Mouse (Mus musculus): ENCODE results near the gene Cct8. TPM values are rescaled to one million over a fixed set of nuclear protein-coding genes. Genes with fewer than 3 reads are reported as not detected.

Cct8 gene
- polyA plus RNA-seq, 1 experiment = 655 TPM

DNA sequence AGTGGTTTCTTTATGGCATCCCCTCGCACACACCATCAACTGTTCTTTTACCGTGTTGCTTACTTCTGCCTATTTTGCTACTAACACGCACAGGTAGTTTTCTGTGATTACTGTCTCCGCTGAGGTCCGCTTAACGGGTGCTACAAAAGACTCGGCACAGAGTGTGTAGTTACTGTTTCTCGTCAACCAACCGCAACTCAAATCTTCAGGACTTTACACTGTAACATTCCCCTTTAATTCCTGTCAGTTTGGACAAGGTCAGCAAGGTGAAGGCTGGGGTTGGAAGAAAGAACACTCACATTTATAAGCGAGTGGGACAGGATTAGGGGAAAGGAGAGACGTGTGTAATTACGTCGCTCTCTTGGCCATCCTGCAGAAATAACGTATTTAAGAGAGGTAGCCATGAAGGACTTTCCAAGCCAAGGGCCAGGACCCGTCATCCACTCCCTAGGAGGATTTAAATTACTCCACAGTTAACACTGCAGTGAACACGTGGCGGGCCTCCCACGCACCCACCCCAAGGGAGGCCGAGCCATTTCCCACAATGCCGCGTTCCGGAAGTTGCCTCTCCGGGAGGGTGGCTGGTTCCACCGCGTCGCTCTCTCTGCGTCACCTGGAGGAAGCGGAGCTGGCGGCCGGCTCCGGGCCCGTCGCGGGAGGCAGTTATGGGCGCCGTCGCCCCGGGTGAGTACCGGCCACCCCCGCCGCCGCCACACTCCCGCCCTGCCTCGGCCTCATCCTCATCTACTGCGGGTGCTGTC is 41.1 kb downstream of the Cct8 start, which contains the start of gene Usp16:
Usp16 (plus strand) TSS at position 285 of the 761 bp plus-strand sequence.
- Histone ChIP-seq H3K9me3 (replicated peaks; ENCODE audit: control insufficient read depth, insufficient read depth, low read length, poor library complexity, severe bottlenecking) (no peaks in the 10 kb centered on the region), H3K9ac (ENCODE audit: low read depth, poor library complexity, severe bottlenecking) (peak within 1 kb of the TSS; percentile 79), H3K27me3 (ENCODE audit: control insufficient read depth, insufficient read depth, low read length, poor library complexity, severe bottlenecking) (no peaks in the 10 kb centered on the region), H3K27ac (ENCODE audit: insufficient read depth, low read length) (no peak within 1 kb of the TSS), H3K4me1 (ENCODE audit: control insufficient read depth, insufficient read depth, low read length) (no peaks in the 10 kb centered on the region), H3K4me3 (ENCODE audit: low read depth, low read length) (peak within 1 kb of the TSS; percentile 82), H3K36me3 (ENCODE audit: control insufficient read depth, insufficient read depth, low read length, poor library complexity, severe bottlenecking) (no peaks in the 10 kb centered on the region)
- TF ChIP-seq EP300 (IDR thresholded peaks at IDR 0.05; ENCODE audit: insufficient read depth, low read depth, low read length) (no peak), CTCF (IDR thresholded peaks at IDR 0.05; ENCODE audit: low read depth, low read length) (no peak), POLR2A (IDR thresholded peaks at IDR 0.05; ENCODE audit: insufficient read depth, low read length) (no peak)

DNA sequence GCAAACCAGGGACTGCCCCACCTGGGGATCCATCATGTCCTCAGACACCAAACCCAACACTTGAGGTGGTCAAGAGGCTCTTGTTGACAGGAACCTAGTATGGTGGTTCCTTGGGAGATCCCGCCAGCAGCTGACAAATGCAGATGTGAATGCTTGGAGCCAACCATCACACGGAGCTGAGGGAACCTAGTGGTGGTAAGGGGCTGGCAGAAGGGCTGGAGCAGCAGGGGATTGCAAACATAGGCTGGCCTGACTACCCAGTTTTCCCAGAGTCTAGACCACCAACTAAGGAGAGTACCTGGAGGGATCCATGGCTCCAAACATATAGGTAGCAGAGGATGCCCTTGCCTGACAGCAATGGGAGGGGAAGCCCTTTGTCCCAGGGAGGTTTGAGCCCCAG is 42.4 kb downstream of the Cct8 start:
- Histone ChIP-seq H3K27me3 (ENCODE audit: control insufficient read depth, insufficient read depth, low read length, poor library complexity, severe bottlenecking) (no peaks in the 10 kb centered on the region), H3K9ac (ENCODE audit: low read depth, poor library complexity, severe bottlenecking) (no peak overlapping the region), H3K27ac (ENCODE audit: insufficient read depth, low read length) (no peak overlapping the region), H3K36me3 (ENCODE audit: control insufficient read depth, insufficient read depth, low read length, poor library complexity, severe bottlenecking) (no peaks in the 10 kb centered on the region), H3K9me3 (replicated peaks; ENCODE audit: control insufficient read depth, insufficient read depth, low read length, poor library complexity, severe bottlenecking) (no peaks in the 10 kb centered on the region), H3K4me1 (ENCODE audit: control insufficient read depth, insufficient read depth, low read length) (no peaks in the 10 kb centered on the region), H3K4me3 (ENCODE audit: low read depth, low read length) (no peak overlapping the region)
- TF ChIP-seq CTCF (IDR thresholded peaks at IDR 0.05; ENCODE audit: low read depth, low read length) (no peak), EP300 (IDR thresholded peaks at IDR 0.05; ENCODE audit: insufficient read depth, low read depth, low read length) (no peak), POLR2A (IDR thresholded peaks at IDR 0.05; ENCODE audit: insufficient read depth, low read length) (no peak)

DNA sequence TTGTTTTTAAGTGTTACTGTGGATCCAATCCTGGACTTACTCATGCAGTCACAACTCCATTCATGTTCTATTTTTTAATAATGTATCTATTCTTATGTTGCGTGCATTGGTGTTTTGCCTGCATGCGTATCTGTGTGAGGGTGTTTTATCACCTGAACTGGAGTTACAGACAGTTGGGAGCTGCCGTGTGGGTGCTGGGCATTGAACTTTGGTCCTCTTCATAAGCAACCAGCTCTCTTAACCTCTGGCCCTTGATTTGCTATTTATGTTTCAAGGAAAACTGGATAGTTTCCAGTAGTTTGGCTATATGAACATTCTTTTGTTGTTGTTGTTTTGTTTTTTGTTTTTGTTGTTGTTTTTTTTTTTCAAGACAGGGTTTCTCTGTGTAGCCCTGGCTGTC is 50.1 kb downstream of the Cct8 start:
- no peaks in the 10 kb centered on the region for H3K4me1 ChIP-seq (ENCODE audit: control insufficient read depth, insufficient read depth, low read length)
- no peaks in the 10 kb centered on the region for H3K9me3 ChIP-seq (replicated peaks; ENCODE audit: control insufficient read depth, insufficient read depth, low read length, poor library complexity, severe bottlenecking)
- no peaks in the 10 kb centered on the region for H3K27me3 ChIP-seq (ENCODE audit: control insufficient read depth, insufficient read depth, low read length, poor library complexity, severe bottlenecking)
- TF ChIP-seq CTCF (IDR thresholded peaks at IDR 0.05; ENCODE audit: low read depth, low read length) (no peak), EP300 (IDR thresholded peaks at IDR 0.05; ENCODE audit: insufficient read depth, low read depth, low read length) (no peak), POLR2A (IDR thresholded peaks at IDR 0.05; ENCODE audit: insufficient read depth, low read length) (no peak)
- no peak overlapping the region for H3K4me3 ChIP-seq (ENCODE audit: low read depth, low read length)
- H3K36me3 ChIP-seq (ENCODE audit: control insufficient read depth, insufficient read depth, low read length, poor library complexity, severe bottlenecking) = no peaks in the 10 kb centered on the region
- H3K27ac ChIP-seq (ENCODE audit: insufficient read depth, low read length) = no peak overlapping the region
- H3K9ac ChIP-seq (ENCODE audit: low read depth, poor library complexity, severe bottlenecking) = no peak overlapping the region

DNA sequence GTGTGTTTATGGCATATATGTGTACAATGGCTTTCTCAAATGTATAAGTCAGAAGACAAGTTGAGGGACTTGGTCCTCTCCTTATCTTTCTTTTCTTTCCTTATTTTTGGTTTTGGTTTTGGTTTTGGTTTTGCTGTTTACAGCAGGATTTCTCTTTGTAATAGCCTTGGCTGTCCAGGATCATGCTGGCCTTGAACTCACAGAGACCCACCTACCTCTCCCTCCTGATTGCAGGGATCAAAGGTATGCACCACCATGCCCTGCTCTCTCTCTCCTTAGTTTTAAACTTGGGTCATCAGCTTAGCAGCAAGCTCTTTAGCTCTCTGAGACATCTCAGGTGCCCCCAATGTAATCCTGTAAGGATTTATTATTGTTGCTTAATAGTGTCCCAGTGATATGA is 50.6 kb downstream of the Cct8 start:
- TF ChIP-seq CTCF (IDR thresholded peaks at IDR 0.05; ENCODE audit: low read depth, low read length) (no peak), POLR2A (IDR thresholded peaks at IDR 0.05; ENCODE audit: insufficient read depth, low read length) (no peak), EP300 (IDR thresholded peaks at IDR 0.05; ENCODE audit: insufficient read depth, low read depth, low read length) (no peak)

DNA sequence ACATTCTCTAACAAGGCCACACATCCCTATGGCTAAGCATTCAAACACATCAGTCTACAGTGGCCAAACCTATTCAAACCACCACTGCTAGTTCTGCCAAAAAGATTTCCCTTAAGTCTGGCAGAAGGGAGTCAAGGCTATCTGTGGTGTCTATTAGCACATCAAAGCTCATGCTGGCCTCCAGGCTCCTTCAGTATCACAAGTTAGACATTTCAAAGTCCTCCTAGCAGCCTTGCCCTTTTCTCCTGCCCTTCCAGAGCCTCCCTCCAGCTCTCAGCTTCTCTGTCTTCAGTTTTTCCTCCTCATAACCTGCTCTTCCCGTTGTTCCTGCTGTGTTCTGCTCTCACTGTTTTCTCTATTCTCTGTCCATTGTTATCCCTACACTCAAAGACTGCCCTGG is 51.6 kb downstream of the Cct8 start:
- no peaks in the 10 kb centered on the region for H3K36me3 ChIP-seq (ENCODE audit: control insufficient read depth, insufficient read depth, low read length, poor library complexity, severe bottlenecking)
- no peak for TF ChIP-seq POLR2A (IDR thresholded peaks at IDR 0.05; ENCODE audit: insufficient read depth, low read length)
- TF ChIP-seq CTCF (IDR thresholded peaks at IDR 0.05; ENCODE audit: low read depth, low read length) = no peak
- no peak for TF ChIP-seq EP300 (IDR thresholded peaks at IDR 0.05; ENCODE audit: insufficient read depth, low read depth, low read length)
- no peak overlapping the region for H3K27ac ChIP-seq (ENCODE audit: insufficient read depth, low read length)
- H3K9ac ChIP-seq (ENCODE audit: low read depth, poor library complexity, severe bottlenecking) = no peak overlapping the region
- no peak overlapping the region for H3K4me3 ChIP-seq (ENCODE audit: low read depth, low read length)
- no peaks in the 10 kb centered on the region for H3K4me1 ChIP-seq (ENCODE audit: control insufficient read depth, insufficient read depth, low read length)
- no peaks in the 10 kb centered on the region for H3K27me3 ChIP-seq (ENCODE audit: control insufficient read depth, insufficient read depth, low read length, poor library complexity, severe bottlenecking)
- H3K9me3 ChIP-seq (replicated peaks; ENCODE audit: control insufficient read depth, insufficient read depth, low read length, poor library complexity, severe bottlenecking) = no peaks in the 10 kb centered on the region

More for the DNA sequence above, 50.6 kb downstream of the Cct8 start:
- no peak overlapping the region for H3K27ac ChIP-seq (ENCODE audit: insufficient read depth, low read length)
- H3K4me1 ChIP-seq (ENCODE audit: control insufficient read depth, insufficient read depth, low read length) = no peaks in the 10 kb centered on the region
- H3K9ac ChIP-seq (ENCODE audit: low read depth, poor library complexity, severe bottlenecking) = no peak overlapping the region
- no peaks in the 10 kb centered on the region for H3K36me3 ChIP-seq (ENCODE audit: control insufficient read depth, insufficient read depth, low read length, poor library complexity, severe bottlenecking)
- no peaks in the 10 kb centered on the region for H3K27me3 ChIP-seq (ENCODE audit: control insufficient read depth, insufficient read depth, low read length, poor library complexity, severe bottlenecking)
- H3K9me3 ChIP-seq (replicated peaks; ENCODE audit: control insufficient read depth, insufficient read depth, low read length, poor library complexity, severe bottlenecking) = no peaks in the 10 kb centered on the region
- H3K4me3 ChIP-seq (ENCODE audit: low read depth, low read length) = no peak overlapping the region

DNA sequence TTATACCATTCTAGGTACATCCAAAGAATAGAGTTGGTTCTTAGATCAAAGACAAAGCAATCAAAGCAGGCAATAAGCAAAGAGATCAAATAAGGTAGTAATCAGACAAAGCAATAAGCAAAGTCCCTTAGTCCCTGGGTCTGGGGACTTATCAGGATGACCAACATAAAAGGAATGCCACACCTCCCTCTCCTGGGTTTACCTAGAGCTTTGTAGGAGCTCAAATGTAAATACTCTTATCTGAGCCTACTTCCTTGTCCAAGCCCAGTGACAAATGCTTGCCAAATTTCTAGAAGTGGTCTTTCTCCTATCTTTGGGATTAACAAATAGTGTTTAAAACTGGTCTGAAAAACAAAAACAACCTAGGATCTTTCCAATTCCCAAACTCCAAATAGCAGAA is 52.4 kb downstream of the Cct8 start:
- H3K9ac ChIP-seq (ENCODE audit: low read depth, poor library complexity, severe bottlenecking) = no peak overlapping the region
- no peaks in the 10 kb centered on the region for H3K27me3 ChIP-seq (ENCODE audit: control insufficient read depth, insufficient read depth, low read length, poor library complexity, severe bottlenecking)
- TF ChIP-seq EP300 (IDR thresholded peaks at IDR 0.05; ENCODE audit: insufficient read depth, low read depth, low read length) (no peak), POLR2A (IDR thresholded peaks at IDR 0.05; ENCODE audit: insufficient read depth, low read length) (no peak), CTCF (IDR thresholded peaks at IDR 0.05; ENCODE audit: low read depth, low read length) (no peak)
- H3K36me3 ChIP-seq (ENCODE audit: control insufficient read depth, insufficient read depth, low read length, poor library complexity, severe bottlenecking) = no peaks in the 10 kb centered on the region
- H3K9me3 ChIP-seq (replicated peaks; ENCODE audit: control insufficient read depth, insufficient read depth, low read length, poor library complexity, severe bottlenecking) = no peaks in the 10 kb centered on the region
- H3K4me1 ChIP-seq (ENCODE audit: control insufficient read depth, insufficient read depth, low read length) = no peaks in the 10 kb centered on the region
- H3K27ac ChIP-seq (ENCODE audit: insufficient read depth, low read length) = no peak overlapping the region
- H3K4me3 ChIP-seq (ENCODE audit: low read depth, low read length) = no peak overlapping the region
